Mouse (Mus musculus) liver, embryonic 11.5 days (tissue): ENCODE measurements around the gene Alppl2. TPM values are rescaled to one million over a fixed set of nuclear protein-coding genes. Genes with fewer than 3 reads are reported as not detected.
A peak's percentile ranks its signal among the peaks of the same experiment; 100 is the strongest.

ENCODE experiments used
- ATAC-seq: fragments of 200-750 bp; cut with Nextera tagmentation; replicated peaks from 2 replicates; pipeline ENCODE4 v1.8.0; 2017; ENCODE audit warnings: moderate number of reproducible peaks, mild to moderate bottlenecking, moderate TSS enrichment, moderate library complexity; ENCODE audit not compliant: low FRiP score
- DNase-seq: peaks from one replicate; pipeline ENCODE4 v3.0.0-alpha.2; 2017; ENCODE audit warnings: low spot score
- H3K27ac ChIP-seq: fragments of 300-500 bp; sonication (generic); 2 replicates; pipeline ENCODE4 v1.5.1; 2014; ENCODE audit warnings: mild to moderate bottlenecking, low read depth, low read length, control low read depth
- H3K27me3 ChIP-seq: fragments of 300-500 bp; sonication (generic); replicated peaks from 2 replicates; pipeline ENCODE4 v1.6.1; 2014; ENCODE audit warnings: low read length, mixed read lengths; ENCODE audit not compliant: control insufficient read depth, insufficient read depth
- H3K36me3 ChIP-seq: fragments of 300-500 bp; sonication (generic); 2 replicates; pipeline ENCODE4 v1.6.1; 2014; ENCODE audit warnings: mild to moderate bottlenecking, low read length, moderate library complexity, mixed read lengths; ENCODE audit not compliant: control insufficient read depth, insufficient read depth
- H3K4me1 ChIP-seq: fragments of 300-500 bp; sonication (generic); replicated peaks from 2 replicates; pipeline ENCODE4 v1.6.1; 2014; ENCODE audit warnings: low read length, mixed read lengths; ENCODE audit not compliant: control insufficient read depth, insufficient read depth
- H3K4me2 ChIP-seq: fragments of 300-500 bp; sonication (generic); 2 replicates; pipeline ENCODE4 v1.6.1; 2014; ENCODE audit warnings: mild to moderate bottlenecking, control low read depth, moderate library complexity
- H3K4me3 ChIP-seq: fragments of 300-500 bp; sonication (generic); 2 replicates; pipeline ENCODE4 v1.5.1; 2014; ENCODE audit warnings: low read depth, low read length, control low read depth
- H3K9ac ChIP-seq: fragments of 300-500 bp; sonication (generic); 2 replicates; pipeline ENCODE4 v1.6.1; 2014; ENCODE audit warnings: low read depth, low read length, control low read depth
- H3K9me3 ChIP-seq: fragments of 300-500 bp; sonication (generic); 2 replicates; pipeline ENCODE4 v1.6.1; 2016; ENCODE audit warnings: low read length, inconsistent platforms, mixed read lengths; ENCODE audit not compliant: control insufficient read depth
- WGBS: fragments of 180-500 bp; shearing (Covaris S2); extraction: QIAGEN DNeasy Blood & Tissue Kit; methylation state at CpG from one replicate; pipeline ENCODE4 v1.1.7; 2014; 5-methylcytosine and 5-hydroxymethylcytosine counted together
- polyA plus RNA-seq: library from polyadenylated mRNA; unstranded; fragments of >200 nt; fragmentation: Nextera tagmentation; extraction: Ambion mirVana; gene quantifications from 2 replicates; pipeline ENCODE4 v1.2.1, GENCODE M21; 2014

Gene Alppl2
- polyA plus RNA-seq, 1 experiment from 2014 or later: 0.14 TPM

DNA sequence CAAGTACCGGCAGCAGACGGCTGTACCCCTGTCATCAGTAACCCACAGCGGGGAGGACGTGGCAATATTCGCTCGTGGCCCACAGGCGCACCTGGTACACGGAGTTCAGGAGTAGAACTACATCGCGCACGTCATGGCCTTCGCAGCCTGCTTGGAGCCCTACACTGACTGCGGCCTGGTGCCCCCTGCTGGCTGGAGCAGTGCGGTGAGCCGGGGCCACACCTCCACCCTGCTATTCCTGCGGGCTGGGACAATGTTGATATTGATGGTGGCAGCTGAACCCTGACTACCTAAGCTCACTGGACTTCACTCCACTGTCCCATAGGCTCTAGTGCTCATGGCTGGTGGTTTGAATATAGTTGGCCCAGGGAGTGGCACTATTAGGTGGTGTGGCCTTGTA lies 19.0 kb downstream of the Alppl2 start:
- peak; percentile 50 for DNase-seq
- H3K9ac ChIP-seq: no peak overlapping the region
- no peak overlapping the region for H3K4me3 ChIP-seq
- WGBS: 42% methylated on average over 16 of the region's 16 CpGs
- H3K27ac ChIP-seq: no peak overlapping the region
- H3K4me2 ChIP-seq: no peak overlapping the region
- peak; percentile 61 for ATAC-seq
- no peaks in the 10 kb centered on the region for H3K4me1 ChIP-seq
- H3K9me3 ChIP-seq: no peaks in the 10 kb centered on the region
- no peaks in the 10 kb centered on the region for H3K27me3 ChIP-seq
- no peaks in the 10 kb centered on the region for H3K36me3 ChIP-seq

DNA sequence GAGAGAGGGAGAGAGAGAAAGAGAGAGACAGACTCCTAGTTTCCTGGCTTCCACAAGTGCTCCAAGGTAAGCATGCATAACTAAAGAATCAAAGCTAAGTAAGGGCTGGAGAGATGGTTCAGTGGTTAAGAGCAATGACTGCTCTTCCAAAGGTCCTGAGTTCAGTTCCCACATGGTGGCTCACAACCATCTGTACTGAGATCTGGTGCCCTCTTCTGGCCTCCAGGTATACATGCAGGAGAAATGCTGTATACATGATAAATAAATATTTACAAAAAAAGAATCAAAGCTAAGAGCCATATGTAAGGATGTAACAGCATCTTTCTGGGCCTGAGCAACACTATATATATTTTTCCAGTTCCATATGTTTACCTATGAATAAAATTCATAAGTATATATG lies 28.8 kb downstream of the Alppl2 start:
- no peak for ATAC-seq

GRCm38 (mm10) chr1:87059042-87059665 lies 30.6 kb downstream of the Alppl2 start:
- Histone ChIP-seq H3K4me3 (no peak overlapping the region), H3K4me2 (no peak overlapping the region), H3K27me3 (no peaks in the 10 kb centered on the region), H3K9me3 (no peaks in the 10 kb centered on the region), H3K27ac (no peak overlapping the region), H3K9ac (no peak overlapping the region), H3K36me3 (no peaks in the 10 kb centered on the region), H3K4me1 (no peaks in the 10 kb centered on the region)
- DNase-seq: no peak
- no peak for ATAC-seq
- 61% methylated on average over 8 of the region's 8 CpGs for WGBS

More for the DNA sequence above, 28.8 kb downstream of the Alppl2 start:
- no peak overlapping the region for H3K27ac ChIP-seq
- DNase-seq: no peak
- no peaks in the 10 kb centered on the region for H3K4me1 ChIP-seq
- no peak overlapping the region for H3K4me3 ChIP-seq
- no peak overlapping the region for H3K9ac ChIP-seq
- H3K9me3 ChIP-seq: no peaks in the 10 kb centered on the region
- H3K36me3 ChIP-seq: no peaks in the 10 kb centered on the region
- H3K27me3 ChIP-seq: no peaks in the 10 kb centered on the region
- H3K4me2 ChIP-seq: no peak overlapping the region

- Histone ChIP-seq H3K36me3 (no peaks in the 10 kb centered on the region), H3K4me1 (no peaks in the 10 kb centered on the region), H3K4me2 (no peak overlapping the region), H3K9ac (no peak overlapping the region), H3K4me3 (no peak overlapping the region), H3K9me3 (no peaks in the 10 kb centered on the region), H3K27ac (no peak overlapping the region), H3K27me3 (no peaks in the 10 kb centered on the region)
- DNase-seq (no peak), ATAC-seq (no peak)
- WGBS: 74% methylated on average over 4 of the region's 4 CpGs
Measured at GRCm38 (mm10) chr1:87057075-87057474, 32.7 kb downstream of the Alppl2 start.

- 75% methylated on average over 4 of the region's 4 CpGs for WGBS
- ATAC-seq (no peak), DNase-seq (no peak)
- H3K9me3 ChIP-seq: no peaks in the 10 kb centered on the region
- H3K27ac ChIP-seq: no peak overlapping the region
- H3K4me1 ChIP-seq: no peaks in the 10 kb centered on the region
- H3K4me2 ChIP-seq: no peak overlapping the region
- H3K27me3 ChIP-seq: no peaks in the 10 kb centered on the region
- no peak overlapping the region for H3K9ac ChIP-seq
- no peaks in the 10 kb centered on the region for H3K36me3 ChIP-seq
- no peak overlapping the region for H3K4me3 ChIP-seq
Measured at GRCm38 (mm10) chr1:87051369-87051768, 38.4 kb downstream of the Alppl2 start.

DNA sequence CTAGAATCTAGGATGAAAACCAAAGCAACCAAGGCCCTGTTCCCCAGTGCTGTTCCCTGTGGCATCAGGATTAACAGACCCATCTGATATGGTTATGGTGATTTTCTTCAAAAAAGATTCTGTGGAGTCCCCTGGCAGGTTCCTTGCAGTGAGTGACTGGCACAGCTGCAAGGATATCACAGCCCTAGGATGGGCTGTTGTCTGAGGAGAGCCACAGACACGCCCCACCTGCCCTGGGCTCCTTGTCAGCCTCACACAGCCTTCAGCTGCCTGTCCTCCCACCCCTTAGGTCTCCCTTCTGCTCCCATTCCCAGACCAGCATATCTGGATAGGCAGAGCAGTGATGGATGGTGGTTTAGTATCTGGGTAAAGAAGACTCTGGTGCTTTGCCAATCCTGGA lies 39.0 kb downstream of the Alppl2 start:
- H3K9ac ChIP-seq: no peak overlapping the region
- no peak for ATAC-seq
- no peaks in the 10 kb centered on the region for H3K36me3 ChIP-seq
- DNase-seq: no peak
- H3K4me1 ChIP-seq: no peaks in the 10 kb centered on the region
- WGBS: 62% methylated on average over 1 of the region's 1 CpGs
- H3K9me3 ChIP-seq: no peaks in the 10 kb centered on the region
- no peak overlapping the region for H3K27ac ChIP-seq
- H3K27me3 ChIP-seq: no peaks in the 10 kb centered on the region
- H3K4me3 ChIP-seq: no peak overlapping the region
- no peak overlapping the region for H3K4me2 ChIP-seq

- Histone ChIP-seq H3K9me3 (no peaks in the 10 kb centered on the region), H3K9ac (no peak overlapping the region), H3K4me3 (no peak overlapping the region), H3K27me3 (no peaks in the 10 kb centered on the region), H3K4me2 (no peak overlapping the region), H3K4me1 (no peaks in the 10 kb centered on the region), H3K27ac (no peak overlapping the region), H3K36me3 (no peaks in the 10 kb centered on the region)
- ATAC-seq (no peak), DNase-seq (no peak)
- WGBS: 64% methylated on average over 3 of the region's 3 CpGs
Measured at GRCm38 (mm10) chr1:87050072-87050471, 39.7 kb downstream of the Alppl2 start.

DNA sequence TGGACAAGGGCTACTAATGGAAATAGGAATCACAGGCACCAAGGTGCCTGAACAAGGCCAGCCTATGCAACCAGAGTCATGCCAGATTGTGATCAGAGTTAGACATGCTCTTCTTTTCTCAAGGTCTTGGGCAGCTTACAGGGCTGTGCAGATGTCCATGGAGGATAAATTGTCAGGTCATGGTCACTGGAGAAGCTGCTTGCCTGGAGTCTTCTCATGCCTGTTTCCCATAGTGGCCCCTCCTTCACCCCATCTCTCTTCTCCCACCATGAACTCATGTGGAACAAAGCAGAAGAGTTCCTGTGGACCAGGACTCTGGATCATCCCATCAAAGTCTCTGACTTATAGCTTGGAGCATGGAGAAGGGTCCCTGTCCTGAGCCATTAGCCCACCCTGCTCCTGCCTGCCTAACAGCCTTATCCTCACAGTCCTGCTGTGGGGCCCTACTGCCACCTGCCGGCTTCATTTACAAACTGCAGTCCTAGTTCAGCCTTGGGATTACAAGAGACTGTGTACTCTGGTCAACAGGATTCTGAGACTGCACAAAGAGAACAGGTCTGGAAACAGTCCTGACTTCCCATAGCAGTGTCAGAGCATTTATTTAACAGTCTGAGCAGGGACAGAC lies 47.8 kb downstream of the Alppl2 start:
- no peaks in the 10 kb centered on the region for H3K4me1 ChIP-seq
- H3K27ac ChIP-seq: no peak overlapping the region
- no peak overlapping the region for H3K4me3 ChIP-seq
- no peak for ATAC-seq
- WGBS: 3% methylated on average over 1 of the region's 1 CpGs
- H3K27me3 ChIP-seq: no peaks in the 10 kb centered on the region
- no peak overlapping the region for H3K9ac ChIP-seq
- no peaks in the 10 kb centered on the region for H3K36me3 ChIP-seq
- H3K9me3 ChIP-seq: no peaks in the 10 kb centered on the region
- H3K4me2 ChIP-seq: no peak overlapping the region
- peak; percentile 67 for DNase-seq

DNA sequence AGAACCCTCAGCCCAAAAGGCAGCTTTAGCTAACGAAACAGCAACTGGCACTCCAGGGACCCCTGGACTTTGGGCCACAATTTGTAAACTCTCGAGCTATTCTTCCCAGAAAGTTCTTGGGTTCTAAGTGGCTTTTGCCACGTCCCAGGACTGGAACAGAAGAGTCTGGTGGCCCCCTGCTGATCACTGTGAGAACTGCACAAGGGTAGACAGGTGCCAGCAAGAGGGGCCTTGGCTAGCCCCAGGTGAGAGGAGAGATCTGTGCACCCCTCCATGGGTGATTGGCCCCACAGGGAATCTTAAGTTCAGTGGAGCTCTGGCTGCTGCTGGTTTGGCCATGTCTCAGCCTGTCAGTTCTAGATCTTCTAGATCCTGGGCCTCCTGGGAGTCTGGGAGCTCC lies 48.6 kb downstream of the Alppl2 start:
- H3K9ac ChIP-seq: no peak overlapping the region
- WGBS: 30% methylated on average over 3 of the region's 3 CpGs
- ATAC-seq (no peak), DNase-seq (peak; percentile 46)
- no peaks in the 10 kb centered on the region for H3K27me3 ChIP-seq
- H3K9me3 ChIP-seq: no peaks in the 10 kb centered on the region
- no peak overlapping the region for H3K4me3 ChIP-seq
- no peak overlapping the region for H3K4me2 ChIP-seq
- no peak overlapping the region for H3K27ac ChIP-seq
- H3K4me1 ChIP-seq: peaks cover 5% of the 10 kb centered on the region; the same call in 1 of the 2 replicates
- no peaks in the 10 kb centered on the region for H3K36me3 ChIP-seq
